Mouse (Mus musculus) liver, postnatal 0 days (tissue): ENCODE data around the gene Iqsec3. TPM values are rescaled to one million over a fixed set of nuclear protein-coding genes. Genes with fewer than 3 reads are reported as not detected.

Experiments used
- ATAC-seq: fragments of 200-750 bp; cut with Nextera tagmentation; 2 replicates; pipeline ENCODE4 v1.8.0; 2017; ENCODE audit warnings: mild to moderate bottlenecking, moderate library complexity
- DNase-seq: peaks from one replicate; pipeline ENCODE4 v3.0.0-alpha.2; 2016
- H3K27ac ChIP-seq: fragments of 300-500 bp; sonication (generic); 2 replicates; pipeline ENCODE4 v1.5.1; 2014; ENCODE audit warnings: antibody characterized with exemption, moderate library complexity, mild to moderate bottlenecking, low read depth
- H3K27me3 ChIP-seq: fragments of 300-500 bp; sonication (generic); 2 replicates; pipeline ENCODE4 v1.6.1; 2014; ENCODE audit warnings: low read length, control low read depth, mixed read lengths; ENCODE audit not compliant: insufficient read depth
- H3K36me3 ChIP-seq: fragments of 300-500 bp; sonication (generic); replicated peaks from 2 replicates; pipeline ENCODE4 v1.6.1; 2014; ENCODE audit warnings: mild to moderate bottlenecking, control low read depth, low read length, moderate library complexity, mixed read lengths; ENCODE audit not compliant: insufficient read depth
- H3K4me1 ChIP-seq: fragments of 300-500 bp; sonication (generic); 2 replicates; pipeline ENCODE4 v1.6.1; 2014; ENCODE audit warnings: antibody characterized with exemption, mild to moderate bottlenecking, control low read depth; ENCODE audit not compliant: insufficient read depth
- H3K4me2 ChIP-seq: fragments of 300-500 bp; sonication (generic); 2 replicates; pipeline ENCODE4 v1.6.1; 2014; ENCODE audit warnings: low read depth, mild to moderate bottlenecking, low read length, moderate library complexity, mixed read lengths
- H3K4me3 ChIP-seq: fragments of 300-500 bp; sonication (generic); 2 replicates; pipeline ENCODE4 v1.5.1; 2014; ENCODE audit warnings: low read depth, low read length
- H3K9ac ChIP-seq: fragments of 300-500 bp; sonication (generic); replicated peaks from 2 replicates; pipeline ENCODE4 v1.6.1; 2014; ENCODE audit warnings: mild to moderate bottlenecking, moderate library complexity
- H3K9me3 ChIP-seq: fragments of 300-500 bp; sonication (generic); 2 replicates; pipeline ENCODE4 v1.6.1; 2016; ENCODE audit warnings: mild to moderate bottlenecking, control low read depth, low read length, mixed read lengths
- CTCF ChIP-seq: sonication (generic); IDR thresholded peaks from 2 replicates; pipeline ENCODE4 v1.5.1; 2016; ENCODE audit warnings: antibody characterized with exemption, low read depth
- EP300 ChIP-seq: IDR thresholded peaks from 2 replicates; pipeline ENCODE4 v1.6.1; 2016; ENCODE audit warnings: antibody characterized with exemption, low read depth, mild to moderate bottlenecking
- WGBS: fragments of 180-500 bp; shearing (Covaris S2); extraction: QIAGEN DNeasy Blood & Tissue Kit; methylation state at CpG from one replicate; pipeline ENCODE4 v1.1.7; 2014; ENCODE audit not compliant: insufficient replicate concordance; 5-methylcytosine and 5-hydroxymethylcytosine counted together
- polyA plus RNA-seq: library from polyadenylated mRNA; unstranded; fragments of >200 nt; fragmentation: Nextera tagmentation; extraction: Ambion mirVana; gene quantifications from 2 replicates; pipeline ENCODE4 v1.2.1, GENCODE M21; 2015

The Iqsec3 gene
- polyA plus RNA-seq, 1 experiment from 2014 or later, result not detected

- WGBS, result 77% methylated on average over 4 of the region's 4 CpGs
- ATAC-seq, result no peak
Measured at GRCm38 (mm10) chr6:121363956-121364355, 109.5 kb downstream of the Iqsec3 start.

GRCm38 (mm10) chr6:121363061-121363460, 110.4 kb downstream of the Iqsec3 start:
- Histone ChIP-seq H3K4me1 (no peaks in the 10 kb centered on the region), H3K27me3 (no peaks in the 10 kb centered on the region), H3K9ac (no peak overlapping the region), H3K9me3 (no peaks in the 10 kb centered on the region), H3K4me3 (no peak overlapping the region), H3K4me2 (no peak overlapping the region), H3K36me3 (peaks cover 4% of the 10 kb centered on the region; the same call in 1 of the 2 replicates), H3K27ac (no peak overlapping the region)
- no peak for ATAC-seq
- no peak for DNase-seq
- 72% methylated on average over 6 of the region's 6 CpGs for whole genome bisulfite sequencing
- TF ChIP-seq CTCF (no peak), EP300 (no peak)

More at GRCm38 (mm10) chr6:121363956-121364355, 109.5 kb downstream of the Iqsec3 start:
- Histone ChIP-seq H3K36me3 (peaks cover 4% of the 10 kb centered on the region; the same call in 1 of the 2 replicates), H3K4me1 (no peaks in the 10 kb centered on the region), H3K27ac (no peak overlapping the region), H3K9ac (no peak overlapping the region), H3K4me2 (no peak overlapping the region), H3K9me3 (no peaks in the 10 kb centered on the region), H3K27me3 (no peaks in the 10 kb centered on the region), H3K4me3 (no peak overlapping the region)
- no peak for DNase-seq
- TF ChIP-seq CTCF (no peak), EP300 (no peak)

GRCm38 (mm10) chr6:121357232-121357631, 116.2 kb downstream of the Iqsec3 start:
- TF ChIP-seq EP300 (no peak), CTCF (no peak)
- Histone ChIP-seq H3K27me3 (no peaks in the 10 kb centered on the region), H3K4me3 (no peak overlapping the region), H3K36me3 (peaks cover 8% of the 10 kb centered on the region; the same call in 1 of the 2 replicates), H3K4me1 (no peaks in the 10 kb centered on the region), H3K4me2 (no peak overlapping the region), H3K27ac (no peak overlapping the region), H3K9ac (no peak overlapping the region), H3K9me3 (no peaks in the 10 kb centered on the region)
- WGBS, result 85% methylated on average over 6 of the region's 6 CpGs
- no peak for ATAC-seq
- DNase-seq, result no peak

- WGBS, result 84% methylated on average over 1 of the region's 1 CpGs
- no peaks in the 10 kb centered on the region for H3K4me1 ChIP-seq
- no peak overlapping the region for H3K4me3 ChIP-seq
- H3K27ac ChIP-seq, result no peak overlapping the region
- H3K27me3 ChIP-seq, result no peaks in the 10 kb centered on the region
- peaks cover 8% of the 10 kb centered on the region; the same call in 1 of the 2 replicates for H3K36me3 ChIP-seq
- no peak overlapping the region for H3K4me2 ChIP-seq
- 0 out of 2 replicates have a peak, but pooled peaks have one; percentile 36 for TF ChIP-seq EP300
- no peak for TF ChIP-seq CTCF
- DNase-seq (no peak), ATAC-seq (no peak)
- no peak overlapping the region for H3K9ac ChIP-seq
- H3K9me3 ChIP-seq, result no peaks in the 10 kb centered on the region
Measured at GRCm38 (mm10) chr6:121356041-121356440, 117.4 kb downstream of the Iqsec3 start.

GRCm38 (mm10) chr6:121352276-121352675, 121.2 kb downstream of the Iqsec3 start:
- TF ChIP-seq CTCF, result no peak
- TF ChIP-seq EP300, result no peak
- Histone ChIP-seq H3K36me3 (peaks cover 10% of the 10 kb centered on the region; the same call in 1 of the 2 replicates), H3K4me3 (no peak overlapping the region), H3K27me3 (no peaks in the 10 kb centered on the region), H3K4me2 (no peak overlapping the region), H3K9me3 (no peaks in the 10 kb centered on the region), H3K9ac (no peak overlapping the region), H3K27ac (no peak overlapping the region), H3K4me1 (no peaks in the 10 kb centered on the region)
- 33% methylated on average over 2 of the region's 2 CpGs for WGBS
- DNase-seq (no peak), ATAC-seq (peak; percentile 62; the same call in 1 of the 2 replicates)

GRCm38 (mm10) chr6:121346428-121346827, 127.0 kb downstream of the Iqsec3 start:
- Histone ChIP-seq H3K4me3 (no peak overlapping the region; the same call in 1 of the 2 replicates), H3K36me3 (0 out of 2 replicates have a peak, but pooled peaks cover 2% of the 10 kb centered on the region), H3K9me3 (no peaks in the 10 kb centered on the region), H3K27ac (peak overlapping the region; percentile 95), H3K9ac (peak overlapping the region; percentile 41; the same call in 1 of the 2 replicates), H3K27me3 (no peaks in the 10 kb centered on the region), H3K4me2 (peak overlapping the region; percentile 53), H3K4me1 (peaks cover 9% of the 10 kb centered on the region)
- 43% methylated on average over 8 of the region's 8 CpGs for WGBS
- ATAC-seq (peak; percentile 99), DNase-seq (peak; percentile 69)
- TF ChIP-seq CTCF (no peak), EP300 (peak; percentile 76)
